Mouse (Mus musculus) limb, embryonic 11.5 days (tissue): ENCODE measurements around the gene Hoxd3. TPM values are rescaled to one million over a fixed set of nuclear protein-coding genes. Genes with fewer than 3 reads are reported as not detected.

Experiments used
- ATAC-seq: fragments of 200-750 bp; cut with Nextera tagmentation; 2 replicates; pipeline ENCODE4 v1.8.0; 2017; ENCODE audit warnings: low read depth; ENCODE audit not compliant: insufficient number of reproducible peaks, low FRiP score, low TSS enrichment
- DNase-seq: peaks from one replicate; pipeline ENCODE4 v3.0.0-alpha.2; 2015; ENCODE audit warnings: low spot score
- H3K27ac ChIP-seq: fragments of 300-500 bp; sonication (generic); replicated peaks from 2 replicates; pipeline ENCODE4 v1.5.1; 2014; ENCODE audit warnings: low read depth, mild to moderate bottlenecking, low read length
- H3K27me3 ChIP-seq: fragments of 300-500 bp; sonication (generic); 2 replicates; pipeline ENCODE4 v1.6.1; 2014; ENCODE audit warnings: mild to moderate bottlenecking, low read length, mixed read lengths; ENCODE audit not compliant: control insufficient read depth, insufficient read depth
- H3K36me3 ChIP-seq: fragments of 300-500 bp; sonication (generic); 2 replicates; pipeline ENCODE4 v1.6.1; 2014; ENCODE audit warnings: mild to moderate bottlenecking, low read length, moderate library complexity, mixed read lengths; ENCODE audit not compliant: control insufficient read depth, insufficient read depth
- H3K4me1 ChIP-seq: fragments of 300-500 bp; sonication (generic); 2 replicates; pipeline ENCODE4 v1.6.1; 2014; ENCODE audit warnings: low read length, mixed read lengths; ENCODE audit not compliant: control insufficient read depth, insufficient read depth
- H3K4me2 ChIP-seq: fragments of 300-500 bp; sonication (generic); 2 replicates; pipeline ENCODE4 v1.6.1; 2014; ENCODE audit warnings: low read depth, mild to moderate bottlenecking, moderate library complexity; ENCODE audit not compliant: severe bottlenecking
- H3K4me3 ChIP-seq: fragments of 300-500 bp; sonication (generic); 2 replicates; pipeline ENCODE4 v1.5.1; 2014; ENCODE audit warnings: low read depth, low read length
- H3K9ac ChIP-seq: fragments of 300-500 bp; sonication (generic); 2 replicates; pipeline ENCODE4 v1.6.1; 2014; ENCODE audit warnings: mild to moderate bottlenecking, low read length
- H3K9me3 ChIP-seq: fragments of 300-500 bp; sonication (generic); 2 replicates; pipeline ENCODE4 v1.6.1; 2016; ENCODE audit warnings: low read length; ENCODE audit not compliant: control insufficient read depth
- WGBS: fragments of 180-500 bp; shearing (Covaris S2); extraction: QIAGEN DNeasy Blood & Tissue Kit; methylation state at CpG from one replicate; pipeline ENCODE4 v1.1.7; 2014; 5-methylcytosine and 5-hydroxymethylcytosine counted together
- polyA plus RNA-seq: library from polyadenylated mRNA; unstranded; fragments of >200 nt; fragmentation: Nextera tagmentation; extraction: Ambion mirVana; gene quantifications from 2 replicates; pipeline ENCODE4 v1.2.1, GENCODE M21; 2014

The Hoxd3 gene
- polyA plus RNA-seq, 1 experiment from 2014 or later: 1.2 TPM

DNA sequence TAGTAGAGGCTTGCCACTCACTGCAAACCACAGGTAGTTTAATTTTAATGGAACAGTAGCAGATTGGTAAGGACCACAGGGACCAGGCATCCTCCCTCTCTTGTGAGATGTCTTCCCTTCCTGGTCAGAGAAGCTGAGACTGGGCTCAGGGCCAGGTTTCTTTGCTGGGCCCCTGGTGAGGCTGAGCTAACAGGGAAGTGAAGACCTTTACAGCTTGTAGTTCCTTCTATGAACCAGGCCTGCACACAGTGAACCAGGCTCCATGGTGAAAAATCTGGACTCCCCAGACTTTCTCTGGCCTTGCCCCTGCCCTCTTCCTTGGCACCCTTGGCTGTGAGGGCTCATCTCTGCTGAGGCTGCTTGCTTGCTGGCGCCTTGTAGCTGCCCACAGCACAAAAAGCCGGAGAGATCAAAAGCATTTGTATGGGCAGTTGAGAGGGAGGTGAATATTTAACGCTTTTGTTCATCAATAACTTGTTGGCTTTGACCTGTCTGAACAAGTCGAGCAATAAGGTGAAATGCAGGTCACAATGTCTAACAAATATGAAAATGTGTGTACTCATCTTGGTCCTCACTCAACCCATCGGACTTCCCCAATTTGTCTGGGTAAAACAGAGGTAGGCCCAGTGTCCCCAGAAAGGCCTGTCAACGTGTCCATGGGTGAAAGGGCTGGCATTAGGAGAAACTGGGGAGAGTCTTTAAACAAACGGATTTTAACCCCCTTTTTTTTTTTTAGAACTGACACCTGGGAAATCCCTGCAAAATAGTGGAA, 12.7 kb downstream of the Hoxd3 start:
- Histone ChIP-seq H3K9me3 (no peaks in the 10 kb centered on the region), H3K27ac (no peak overlapping the region), H3K36me3 (no peaks in the 10 kb centered on the region), H3K4me1 (peaks cover 70% of the 10 kb centered on the region), H3K4me3 (no peak overlapping the region), H3K9ac (no peak overlapping the region), H3K4me2 (no peak overlapping the region), H3K27me3 (peaks cover 40% of the 10 kb centered on the region)
- 35% methylated on average over 7 of the region's 7 CpGs for WGBS
- ATAC-seq (no peak), DNase-seq (peak; percentile 35)

- Histone ChIP-seq H3K27ac (no peak overlapping the region), H3K4me3 (no peak overlapping the region), H3K36me3 (no peaks in the 10 kb centered on the region), H3K9me3 (no peaks in the 10 kb centered on the region), H3K27me3 (peaks cover 38% of the 10 kb centered on the region), H3K4me2 (no peak overlapping the region), H3K9ac (no peak overlapping the region), H3K4me1 (peaks cover 62% of the 10 kb centered on the region)
- no peak for ATAC-seq
- peak; percentile 43 for DNase-seq
- WGBS: 19% methylated on average over 17 of the region's 17 CpGs
Measured at GRCm38 (mm10) chr2:74725171-74725570, 13.4 kb downstream of the Hoxd3 start.

GRCm38 (mm10) chr2:74726551-74726950, 14.8 kb downstream of the Hoxd3 start, which contains the start of gene Gm28230:
Gm28230 (plus strand) TSS chr2:74726728.
- 28% methylated on average over 5 of the region's 5 CpGs for WGBS
- peak within 1 kb of the TSS; percentile 47 for H3K9ac ChIP-seq
- DNase-seq (no peak), ATAC-seq (no peak)
- peaks cover 45% of the 10 kb centered on the region for H3K27me3 ChIP-seq
- H3K4me1 ChIP-seq: peaks cover 53% of the 10 kb centered on the region
- H3K9me3 ChIP-seq: no peaks in the 10 kb centered on the region
- no peak within 1 kb of the TSS for H3K27ac ChIP-seq
- H3K36me3 ChIP-seq: no peaks in the 10 kb centered on the region
- H3K4me3 ChIP-seq: peak within 1 kb of the TSS; percentile 39
- peak within 1 kb of the TSS; percentile 90 for H3K4me2 ChIP-seq

DNA sequence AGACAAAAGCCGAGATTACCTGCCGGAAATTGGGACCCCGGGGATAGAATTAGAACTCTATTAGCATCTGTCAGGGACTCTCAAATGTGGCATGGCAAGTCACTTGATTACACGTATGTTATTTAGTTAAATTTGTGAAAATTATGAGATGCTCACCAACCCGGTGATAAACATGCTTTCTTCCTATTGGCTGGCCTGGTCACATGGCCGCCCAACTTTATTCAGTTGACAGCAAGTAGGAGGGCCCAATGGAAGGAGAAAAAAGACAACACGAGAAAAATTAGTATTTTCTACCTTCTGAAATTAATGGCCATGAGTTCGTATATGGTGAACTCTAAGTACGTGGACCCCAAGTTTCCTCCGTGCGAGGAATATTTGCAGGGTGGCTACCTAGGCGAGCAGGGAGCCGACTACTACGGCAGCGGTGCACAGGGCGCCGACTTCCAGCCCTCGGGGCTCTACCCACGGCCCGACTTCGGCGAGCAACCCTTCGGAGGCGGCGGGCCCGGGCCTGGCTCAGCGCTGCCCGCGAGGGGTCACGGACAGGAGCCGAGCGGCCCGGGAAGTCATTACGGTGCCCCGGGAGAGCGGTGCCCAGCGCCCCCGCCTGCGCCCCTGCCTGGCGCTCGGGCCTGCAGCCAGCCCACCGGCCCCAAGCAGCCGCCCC, 15.4 kb downstream of the Hoxd3 start:
- ATAC-seq (peak; percentile 65), DNase-seq (peak; percentile 60)
- no peaks in the 10 kb centered on the region for H3K36me3 ChIP-seq
- H3K27ac ChIP-seq: no peak overlapping the region
- peak overlapping the region; percentile 47 for H3K9ac ChIP-seq
- peak overlapping the region; percentile 90 for H3K4me2 ChIP-seq
- H3K27me3 ChIP-seq: peaks cover 49% of the 10 kb centered on the region
- no peaks in the 10 kb centered on the region for H3K9me3 ChIP-seq
- peaks cover 48% of the 10 kb centered on the region for H3K4me1 ChIP-seq
- 2% methylated on average over 43 of the region's 43 CpGs for WGBS
- H3K4me3 ChIP-seq: peak overlapping the region; percentile 39

DNA sequence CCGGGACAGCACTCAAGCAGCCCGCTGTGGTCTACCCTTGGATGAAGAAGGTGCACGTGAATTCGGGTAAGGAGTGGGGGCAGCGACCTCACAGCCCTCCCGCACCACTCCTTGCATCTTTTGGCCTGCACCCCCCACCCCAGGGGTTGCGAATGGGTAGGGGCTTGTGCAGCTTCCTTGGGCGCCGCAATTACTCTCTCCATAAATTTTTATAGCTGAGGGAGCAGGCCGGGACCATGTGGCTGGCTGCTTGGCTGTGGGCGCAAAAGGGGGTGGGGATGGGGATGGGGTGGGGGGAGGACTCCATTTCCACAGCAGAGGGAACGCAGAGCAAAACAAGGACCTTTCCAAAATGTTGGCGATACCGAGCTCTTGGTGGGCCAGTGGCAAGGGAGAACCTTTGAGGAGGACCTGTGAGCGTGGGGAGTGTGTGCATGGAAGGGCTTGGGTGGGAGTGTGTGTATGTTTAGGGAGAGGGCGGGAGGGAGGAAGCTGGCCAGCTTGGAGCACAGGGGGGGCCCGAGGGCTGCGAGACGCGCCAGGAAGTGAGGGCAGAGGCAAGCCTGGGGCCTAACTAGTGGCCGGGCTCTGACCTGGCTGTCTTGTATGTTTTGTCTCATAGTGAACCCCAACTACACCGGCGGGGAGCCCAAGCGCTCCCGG, 16.0 kb downstream of the Hoxd3 start:
- ATAC-seq (peak; percentile 11; the same call in 1 of the 2 replicates), DNase-seq (peak; percentile 60)
- Histone ChIP-seq H3K4me1 (peaks cover 49% of the 10 kb centered on the region), H3K9me3 (no peaks in the 10 kb centered on the region), H3K4me2 (peak overlapping the region; percentile 90), H3K36me3 (no peaks in the 10 kb centered on the region), H3K27me3 (peaks cover 47% of the 10 kb centered on the region), H3K9ac (no peak overlapping the region; the same call in 1 of the 2 replicates), H3K4me3 (peak overlapping the region; percentile 39), H3K27ac (no peak overlapping the region)
- 5% methylated on average over 25 of the region's 25 CpGs for WGBS

GRCm38 (mm10) chr2:74728303-74728680, 16.6 kb downstream of the Hoxd3 start:
- H3K4me1 ChIP-seq: peaks cover 51% of the 10 kb centered on the region
- no peaks in the 10 kb centered on the region for H3K36me3 ChIP-seq
- no peak for ATAC-seq
- WGBS: 26% methylated on average over 13 of the region's 13 CpGs
- peak overlapping the region; percentile 90; the same call in 1 of the 2 replicates for H3K4me2 ChIP-seq
- DNase-seq: no peak
- no peak overlapping the region for H3K9ac ChIP-seq
- no peak overlapping the region for H3K27ac ChIP-seq
- H3K4me3 ChIP-seq: no peak overlapping the region
- H3K9me3 ChIP-seq: no peaks in the 10 kb centered on the region
- peaks cover 44% of the 10 kb centered on the region for H3K27me3 ChIP-seq

- no peaks in the 10 kb centered on the region for H3K36me3 ChIP-seq
- H3K4me3 ChIP-seq: no peak overlapping the region
- WGBS: 22% methylated on average over 8 of the region's 8 CpGs
- peaks cover 40% of the 10 kb centered on the region for H3K27me3 ChIP-seq
- H3K27ac ChIP-seq: no peak overlapping the region
- H3K4me2 ChIP-seq: no peak overlapping the region
- peaks cover 55% of the 10 kb centered on the region for H3K4me1 ChIP-seq
- ATAC-seq (no peak), DNase-seq (no peak)
- H3K9me3 ChIP-seq: no peaks in the 10 kb centered on the region
- no peak overlapping the region for H3K9ac ChIP-seq
Measured at GRCm38 (mm10) chr2:74730331-74730730, 18.6 kb downstream of the Hoxd3 start.

DNA sequence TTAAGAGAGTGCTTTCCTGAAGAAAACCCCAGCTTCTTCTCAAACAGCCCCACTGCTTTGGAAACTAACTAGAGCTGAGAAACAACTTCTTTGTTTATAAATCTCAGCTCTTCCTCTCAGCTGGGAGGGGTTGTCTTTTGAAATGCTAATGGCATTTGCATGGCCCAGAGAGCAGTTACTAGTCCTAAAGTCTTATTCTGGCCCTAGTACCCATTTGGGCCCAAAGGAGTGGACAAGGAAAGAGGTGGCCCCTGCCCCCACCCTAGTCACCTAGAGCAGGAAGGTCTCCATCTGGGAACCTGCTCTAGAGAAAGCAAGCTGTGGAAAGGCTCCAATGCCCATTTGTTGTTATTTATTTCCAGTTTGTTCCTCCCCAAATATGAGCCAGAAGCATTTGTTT, 19.3 kb downstream of the Hoxd3 start:
- Histone ChIP-seq H3K36me3 (no peaks in the 10 kb centered on the region), H3K9me3 (no peaks in the 10 kb centered on the region), H3K4me2 (no peak overlapping the region), H3K9ac (0 out of 2 replicates have a peak overlapping the region, but pooled peaks have one; percentile 4), H3K27me3 (peaks cover 42% of the 10 kb centered on the region), H3K4me1 (peaks cover 62% of the 10 kb centered on the region), H3K27ac (no peak overlapping the region), H3K4me3 (no peak overlapping the region)
- ATAC-seq (no peak), DNase-seq (no peak)
